Mouse (Mus musculus) ES-Bruce4 (cell line): Measurements from ENCODE around the gene Dnaaf3.

Experiments
- CTCF ChIP-seq: IDR thresholded peaks from one replicate; pipeline ENCODE4 v1.8.1; 2011; ENCODE audit warnings: low read depth, low read length
- EP300 ChIP-seq: IDR thresholded peaks from 2 replicates; pipeline ENCODE4 v1.6.1; 2011; ENCODE audit warnings: low read depth, low read length; ENCODE audit not compliant: insufficient read depth
- POLR2A ChIP-seq: IDR thresholded peaks from one replicate; pipeline ENCODE4 v1.8.1; 2011; ENCODE audit warnings: low read length; ENCODE audit not compliant: insufficient read depth

GRCm38 (mm10) chr7:4515853-4516252, 16.4 kb downstream of the Dnaaf3 start:
- TF ChIP-seq POLR2A (no peak), CTCF (no peak), EP300 (no peak)
